Mouse (Mus musculus) leukemia stem cell, adult 10-12 weeks (primary cell): ENCODE data around the gene Fbxo48. TPM values are rescaled to one million over a fixed set of nuclear protein-coding genes. Genes with fewer than 3 reads are reported as not detected.

Experiments
- polyA plus RNA-seq: library from polyadenylated mRNA; stranded (reverse); fragments of >175 nt; gene quantifications from 2 replicates; pipeline ENCODE4 v1.2.3, GENCODE M21; 2012; ENCODE audit warnings: low replicate concordance

Fbxo48 gene
- 0.34 and 1.2 TPM in 2 replicates for polyA plus RNA-seq

DNA sequence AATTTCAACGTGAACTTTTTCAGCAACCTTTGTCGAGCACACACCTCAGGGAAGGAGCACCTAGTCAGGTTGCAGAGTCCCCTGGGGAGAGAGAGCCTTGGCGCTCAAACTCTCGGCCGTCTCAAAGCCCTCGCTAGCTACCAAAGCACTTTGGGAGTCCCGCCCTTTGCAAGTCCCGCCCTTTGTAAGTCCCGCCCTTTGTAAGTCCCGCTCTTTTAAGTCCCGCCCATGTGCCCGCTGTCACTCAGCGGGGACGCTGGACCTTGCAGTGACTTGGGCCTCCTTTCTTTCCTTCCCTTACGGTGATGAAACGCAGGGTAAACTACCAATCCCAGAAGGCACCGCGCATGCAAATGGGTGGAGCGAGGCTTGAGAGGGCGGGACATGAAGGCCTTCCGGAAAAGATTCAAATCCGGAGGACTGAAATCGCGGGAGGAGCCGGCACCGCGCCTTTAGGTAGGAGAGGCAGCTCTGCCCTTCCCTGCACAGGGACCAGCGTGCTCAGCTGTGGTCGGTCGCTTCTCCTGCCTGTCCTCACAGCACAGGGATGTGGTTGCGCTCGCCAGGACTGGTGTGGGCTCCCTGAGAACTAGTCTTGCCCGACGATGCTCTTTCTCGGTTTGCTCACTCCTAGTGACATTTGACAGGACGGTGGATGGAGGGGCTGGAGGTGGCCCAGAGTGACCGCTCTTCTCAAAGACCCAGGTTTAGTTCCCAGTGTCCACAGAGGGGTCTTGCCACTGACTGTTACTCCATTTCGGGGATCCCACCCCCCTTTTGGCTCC lies at the start of gene Fbxo48:
Fbxo48 (plus strand) TSS at position 400 of the 785 bp plus-strand sequence.

Other genes starting within 250 kb of the Fbxo48 start
- 0.13 TPM in 1 of 2 replicates, not detected in the other for gene Egfr, start 199.2 kb upstream of the Fbxo48 start, polyA plus RNA-seq
- gene Cnrip1, start 100.2 kb downstream of the Fbxo48 start, polyA plus RNA-seq, result 0.17 and 1.0 TPM in 2 replicates
- 0.77 and 3.0 TPM in 2 replicates for gene Plek, start 101.0 kb downstream of the Fbxo48 start, polyA plus RNA-seq
- gene Ppp3r1, start 207.9 kb downstream of the Fbxo48 start, polyA plus RNA-seq, result 28.6 and 57.9 TPM in 2 replicates
- 0.53 and 6.3 TPM in 2 replicates for gene Wdr92, start 230.7 kb downstream of the Fbxo48 start, polyA plus RNA-seq